Mouse (Mus musculus) neural tube, embryonic 12.5 days (tissue): ENCODE measurements around the gene Gm15114. TPM values are rescaled to one million over a fixed set of nuclear protein-coding genes. Genes with fewer than 3 reads are reported as not detected.
"Not testable (repeated sequence)": the region's sequence is repeated elsewhere in the genome, so short reads cannot be mapped to it uniquely, and the experiment has no call there.

ENCODE experiments used
- ATAC-seq: fragments of 200-750 bp; cut with Nextera tagmentation; 2 replicates; pipeline ENCODE4 v1.8.0; 2017; ENCODE audit warnings: low read depth, mild to moderate bottlenecking, moderate TSS enrichment, moderate library complexity; ENCODE audit not compliant: low FRiP score
- H3K27ac ChIP-seq: fragments of 300-500 bp; sonication (generic); 2 replicates; pipeline ENCODE4 v1.5.1; 2016
- H3K27me3 ChIP-seq: fragments of 300-500 bp; sonication (generic); replicated peaks from 2 replicates; pipeline ENCODE4 v1.6.1; 2016; ENCODE audit warnings: mild to moderate bottlenecking
- H3K36me3 ChIP-seq: fragments of 300-500 bp; sonication (generic); 2 replicates; pipeline ENCODE4 v1.6.1; 2016; ENCODE audit warnings: mild to moderate bottlenecking
- H3K4me1 ChIP-seq: fragments of 300-500 bp; sonication (generic); 2 replicates; pipeline ENCODE4 v1.6.1; 2016
- H3K4me2 ChIP-seq: fragments of 300-500 bp; sonication (generic); replicated peaks from 2 replicates; pipeline ENCODE4 v1.6.1; 2016; ENCODE audit warnings: mild to moderate bottlenecking
- H3K4me3 ChIP-seq: fragments of 300-500 bp; sonication (generic); 2 replicates; pipeline ENCODE4 v1.5.1; 2016
- H3K9ac ChIP-seq: fragments of 300-500 bp; sonication (generic); 2 replicates; pipeline ENCODE4 v1.6.1; 2016; ENCODE audit warnings: mild to moderate bottlenecking
- H3K9me3 ChIP-seq: fragments of 300-500 bp; sonication (generic); 2 replicates; pipeline ENCODE4 v1.6.1; 2016; ENCODE audit warnings: mild to moderate bottlenecking
- WGBS: fragments of 180-500 bp; shearing (Covaris S2); methylation state at CpG from one replicate; pipeline ENCODE4 v1.1.7; 2016; 5-methylcytosine and 5-hydroxymethylcytosine counted together
- polyA plus RNA-seq: library from polyadenylated mRNA; unstranded; fragments of >200 nt; fragmentation: Nextera tagmentation; extraction: Ambion mirVana; gene quantifications from 2 replicates; pipeline ENCODE4 v1.2.1, GENCODE M21; 2016

Gene Gm15114
- polyA plus RNA-seq = not detected in 2 replicates

DNA sequence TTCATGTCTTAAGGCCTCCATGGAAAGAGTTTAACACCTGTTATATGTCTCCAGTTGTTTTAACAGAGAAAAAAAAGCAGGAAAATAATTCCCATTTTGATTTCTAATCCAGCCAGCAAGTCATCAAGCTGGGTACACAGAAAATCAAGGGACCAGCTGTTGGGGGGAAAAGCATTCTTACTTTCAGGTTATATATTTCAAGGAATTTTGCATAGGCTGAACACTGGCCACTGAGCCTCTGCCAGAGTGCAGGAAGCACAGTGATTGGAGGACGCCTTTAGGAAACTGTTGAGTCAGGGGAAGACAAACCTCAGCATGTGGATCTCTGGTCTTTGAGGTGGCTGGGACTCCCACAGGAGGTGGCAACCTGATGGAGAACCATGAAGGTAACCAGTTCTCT is at the start of gene Gm15114:
TSS of gene Gm15114 (plus strand) at position 301 of the 400 bp plus-strand sequence.
- not testable (repeated sequence) for H3K27me3 ChIP-seq, H3K4me1 ChIP-seq, H3K9me3 ChIP-seq, H3K9ac ChIP-seq, ATAC-seq, H3K4me3 ChIP-seq, H3K4me2 ChIP-seq, H3K36me3 ChIP-seq, H3K27ac ChIP-seq
- whole genome bisulfite sequencing = no CpG with 5 or more reads among the region's 1 CpGs

Other genes starting within 250 kb of the Gm15114 start
- not detected in 2 replicates for gene Gm8334, start 126.2 kb downstream of the Gm15114 start, polyA plus RNA-seq
- gene Gm15127, start 174.6 kb downstream of the Gm15114 start, polyA plus RNA-seq = not detected in 2 replicates